ENCODE assay signal across 7 mouse cellular contexts in the genomic region with DNA sequence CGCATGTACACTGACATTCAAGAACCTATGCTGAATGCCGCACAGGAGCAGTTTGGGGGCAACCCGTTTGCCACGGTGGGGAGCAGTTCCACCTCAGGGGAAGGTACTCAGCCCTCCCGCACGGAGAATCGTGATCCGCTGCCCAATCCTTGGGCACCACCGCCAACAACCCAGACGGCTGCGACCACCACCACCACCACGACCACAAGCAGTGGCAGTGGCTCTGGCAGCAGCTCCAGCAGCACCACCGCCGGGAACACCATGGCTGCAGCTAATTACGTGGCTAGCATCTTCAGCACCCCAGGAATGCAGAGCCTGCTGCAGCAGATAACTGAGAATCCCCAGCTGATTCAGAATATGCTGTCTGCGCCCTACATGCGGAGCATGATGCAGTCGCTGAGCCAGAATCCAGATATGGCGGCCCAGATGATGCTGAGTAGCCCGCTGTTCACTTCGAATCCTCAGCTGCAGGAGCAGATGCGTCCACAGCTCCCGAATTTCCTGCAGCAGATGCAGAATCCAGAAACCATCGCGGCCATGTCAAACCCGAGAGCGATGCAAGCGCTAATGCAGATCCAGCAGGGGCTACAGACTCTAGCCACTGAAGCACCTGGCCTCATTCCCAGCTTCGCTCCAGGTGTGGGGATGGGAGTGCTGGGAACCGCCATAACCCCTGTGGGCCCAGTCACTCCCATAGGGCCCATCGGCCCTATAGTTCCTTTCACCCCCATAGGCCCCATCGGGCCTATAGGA. TPM values are rescaled to one million over a fixed set of nuclear protein-coding genes. Genes with fewer than 3 reads are reported as not detected.
DNase-seq lines count a peak whose midpoint lies in the region; ATAC-seq and TF ChIP-seq lines count a peak whose summit lies in the region.

No protein-coding gene starts in this region.

- peak overlapping the region; percentile 43 for H3K4me3 ChIP-seq in C2C12 (ENCODE audit: insufficient read depth, poor library complexity, severe bottlenecking)
- peak overlapping the region; percentile 82 for H3K4me3 ChIP-seq in ES-Bruce4 (ENCODE audit: low read depth, low read length)
- H3K4me3 ChIP-seq in embryonic facial prominence, embryonic 10.5 days = peak overlapping the region; percentile 70
- peak overlapping the region; percentile 76 for H3K4me3 ChIP-seq in heart, postnatal 0 days (ENCODE audit: low read depth, low read length)
- H3K4me3 ChIP-seq in midbrain, embryonic 16.5 days (ENCODE audit: low read depth, low read length) = peak overlapping the region; percentile 60

- no peak for TF ChIP-seq POLR2A in ES-Bruce4 (IDR thresholded peaks at IDR 0.05; ENCODE audit: insufficient read depth, low read length)

- no peaks in the 10 kb centered on the region for H3K9me3 ChIP-seq in ES-Bruce4 (replicated peaks; ENCODE audit: control insufficient read depth, insufficient read depth, low read length, poor library complexity, severe bottlenecking)
- peaks cover 9% of the 10 kb centered on the region; the same call in 1 of the 2 replicates for H3K9me3 ChIP-seq in embryonic facial prominence, embryonic 10.5 days
- H3K9me3 ChIP-seq in heart, postnatal 0 days (replicated peaks; ENCODE audit: control insufficient read depth, low read length) = no peaks in the 10 kb centered on the region
- H3K9me3 ChIP-seq in midbrain, embryonic 16.5 days (replicated peaks; ENCODE audit: control insufficient read depth, low read length, poor library complexity, severe bottlenecking) = no peaks in the 10 kb centered on the region

- peak overlapping the region; percentile 73 for H3K4me2 ChIP-seq in heart, postnatal 0 days (ENCODE audit: low read depth, low read length)
- H3K4me2 ChIP-seq in midbrain, embryonic 16.5 days (ENCODE audit: low read length) = peak overlapping the region; percentile 59

- H3K9ac ChIP-seq in ES-Bruce4 (ENCODE audit: low read depth, poor library complexity, severe bottlenecking) = peak overlapping the region; percentile 85
- H3K9ac ChIP-seq in heart, postnatal 0 days (replicated peaks; ENCODE audit: low read depth, low read length) = peak overlapping the region; percentile 73; the same call in 1 of the 2 replicates
- H3K9ac ChIP-seq in midbrain, embryonic 16.5 days (ENCODE audit: low read depth, low read length) = peak overlapping the region; percentile 87

- H3K79me2 ChIP-seq in C2C12 (ENCODE audit: control insufficient read depth, insufficient read depth) = peaks cover 38% of the 10 kb centered on the region

- peak; percentile 30 for DNase-seq in embryonic facial prominence, embryonic 10.5 days (ENCODE audit: low spot score)
- DNase-seq in heart, postnatal 0 days (ENCODE audit: low spot score) = no peak
- DNase-seq in left cerebral cortex, adult 8-10 months (ENCODE audit: low spot score in 2 of 2) = peak; percentile 9 to 10
- peak; percentile 0 for DNase-seq in thymus, postnatal 25 days

- H3ac ChIP-seq in C2C12 (ENCODE audit: control insufficient read depth, insufficient read length, low read depth) = peak overlapping the region; percentile 88

- H3K36me3 ChIP-seq in C2C12 (ENCODE audit: control insufficient read depth, insufficient read depth) (no peaks in the 10 kb centered on the region), ES-Bruce4 (ENCODE audit: control insufficient read depth, insufficient read depth, low read length, poor library complexity, severe bottlenecking) (no peaks in the 10 kb centered on the region)
- H3K36me3 ChIP-seq in embryonic facial prominence, embryonic 10.5 days (replicated peaks) = peaks cover 9% of the 10 kb centered on the region
- no peaks in the 10 kb centered on the region for H3K36me3 ChIP-seq in heart, postnatal 0 days (replicated peaks; ENCODE audit: control insufficient read depth, insufficient read depth, low read length)
- H3K36me3 ChIP-seq in midbrain, embryonic 16.5 days (ENCODE audit: control insufficient read depth, insufficient read depth, low read length) = no peaks in the 10 kb centered on the region

- H3K79me3 ChIP-seq in C2C12 (ENCODE audit: low read depth) = peaks cover 27% of the 10 kb centered on the region

- H3K4me1 ChIP-seq in ES-Bruce4 (ENCODE audit: control insufficient read depth, insufficient read depth, low read length) = no peaks in the 10 kb centered on the region
- H3K4me1 ChIP-seq in embryonic facial prominence, embryonic 10.5 days = no peaks in the 10 kb centered on the region
- peaks cover 7% of the 10 kb centered on the region; the same call in 1 of the 2 replicates for H3K4me1 ChIP-seq in heart, postnatal 0 days (ENCODE audit: control insufficient read depth, insufficient read depth)
- H3K4me1 ChIP-seq in midbrain, embryonic 16.5 days (ENCODE audit: control insufficient read depth, insufficient read depth, low read length) = peaks cover 4% of the 10 kb centered on the region

- H3K27me3 ChIP-seq in C2C12 (ENCODE audit: control insufficient read depth, insufficient read depth, insufficient read length) = no peaks in the 10 kb centered on the region
- H3K27me3 ChIP-seq in ES-Bruce4 (ENCODE audit: control insufficient read depth, insufficient read depth, low read length, poor library complexity, severe bottlenecking) = no peaks in the 10 kb centered on the region
- no peaks in the 10 kb centered on the region for H3K27me3 ChIP-seq in embryonic facial prominence, embryonic 10.5 days (replicated peaks; ENCODE audit: low read depth, poor library complexity, severe bottlenecking)
- H3K27me3 ChIP-seq in heart, postnatal 0 days (ENCODE audit: control insufficient read depth, insufficient read depth, low read length) = no peaks in the 10 kb centered on the region
- H3K27me3 ChIP-seq in midbrain, embryonic 16.5 days (ENCODE audit: control insufficient read depth, insufficient read depth, low read depth, low read length) = no peaks in the 10 kb centered on the region

- TF ChIP-seq EP300 in ES-Bruce4 (IDR thresholded peaks at IDR 0.05; ENCODE audit: insufficient read depth, low read depth, low read length) = no peak
- no peak for TF ChIP-seq EP300 in heart, postnatal 0 days (IDR thresholded peaks at IDR 0.05; ENCODE audit: low read depth)

- 28% methylated on average over 32 of the region's 32 CpGs for WGBS in embryonic facial prominence, embryonic 10.5 days
- WGBS in heart, postnatal 0 days = 30% methylated on average over 32 of the region's 32 CpGs
- WGBS in midbrain, embryonic 16.5 days = 24% methylated on average over 32 of the region's 32 CpGs

- no peak for TF ChIP-seq CTCF in C2C12 (IDR thresholded peaks at IDR 0.05; ENCODE audit: control insufficient read depth, insufficient read depth, insufficient read length)
- no peak for TF ChIP-seq CTCF in ES-Bruce4 (IDR thresholded peaks at IDR 0.05; ENCODE audit: low read depth, low read length)
- no peak for TF ChIP-seq CTCF in heart, postnatal 0 days (IDR thresholded peaks at IDR 0.05; ENCODE audit: low read depth)

- no peak overlapping the region for H3K27ac ChIP-seq in ES-Bruce4 (ENCODE audit: insufficient read depth, low read length)
- H3K27ac ChIP-seq in embryonic facial prominence, embryonic 10.5 days (replicated peaks) = peak overlapping the region; percentile 95
- no peak overlapping the region for H3K27ac ChIP-seq in heart, postnatal 0 days (ENCODE audit: low read depth)
- peak overlapping the region; percentile 96 for H3K27ac ChIP-seq in midbrain, embryonic 16.5 days (ENCODE audit: low read length)

- ATAC-seq in heart, postnatal 0 days (ENCODE audit: insufficient read depth, low read depth) = no peak
- ATAC-seq in midbrain, embryonic 16.5 days = no peak

TF ChIP-seq in C2C12, 6 proteins besides CTCF, POLR2A, EP300 and RAD21:
- no peak for TF ChIP-seq CEBPB (IDR thresholded peaks at IDR 0.05; ENCODE audit: low read depth)
- TF ChIP-seq FOSL1 (IDR thresholded peaks at IDR 0.05; ENCODE audit: insufficient read depth, low read length, poor library complexity, severe bottlenecking) = no peak
- TF ChIP-seq MAX (IDR thresholded peaks at IDR 0.05) = no peak
- TF ChIP-seq MYOG (IDR thresholded peaks at IDR 0.05; ENCODE audit: control insufficient read depth, extremely low read depth, insufficient read length) = no peak
- no peak for TF ChIP-seq USF1 (IDR thresholded peaks at IDR 0.05; ENCODE audit: low read depth)
- TF ChIP-seq MYOD1 (IDR thresholded peaks at IDR 0.05; ENCODE audit: control insufficient read depth, insufficient read length, low read depth) = no peak

RNA-seq across cellular contexts. Expression of gene Ubqln2, which starts 1.4 kb away (rescaled TPM):
- polyA plus RNA-seq in C2C12 (2012; fragmentation: generic; extraction: Trizol) (33.1 TPM), ES-Bruce4 (2011; ENCODE audit: insufficient read depth, insufficient read length, low read depth, missing spikeins) (44.3 and 48.4 TPM in 2 replicates)
- 34.5 and 37.3 TPM in 2 replicates for polyA plus RNA-seq in embryonic facial prominence, embryonic 10.5 days (2016; fragmentation: Nextera tagmentation; extraction: Ambion mirVana)
- 15.1 and 17.9 TPM in 2 replicates for total RNA-seq in heart, postnatal 0 days (2014; rRNA removed; ENCODE audit: low replicate concordance)
- 5.8 and 6.1 TPM in 2 replicates for polyA plus RNA-seq in heart, postnatal 0 days (2015; fragmentation: Nextera tagmentation; extraction: Ambion mirVana)
- 100 to 1,000 TPM; 206 to 222 (median 215) TPM for total RNA-seq in left cerebral cortex, adult 8-10 months (2022)
- polyA plus RNA-seq in midbrain, embryonic 16.5 days (2015; fragmentation: Nextera tagmentation; extraction: Ambion mirVana) = 50.4 and 51.9 TPM in 2 replicates

RNA-seq across cellular contexts. Expression of gene Cypt3, which starts 58.9 kb away (rescaled TPM):
- polyA plus RNA-seq in C2C12 (2012; fragmentation: generic; extraction: Trizol) = not detected
- not detected in 2 replicates for polyA plus RNA-seq in ES-Bruce4 (2011; ENCODE audit: insufficient read depth, insufficient read length, low read depth, missing spikeins)
- not detected in 2 replicates for polyA plus RNA-seq in embryonic facial prominence, embryonic 10.5 days (2016; fragmentation: Nextera tagmentation; extraction: Ambion mirVana)
- total RNA-seq in heart, postnatal 0 days (2014; rRNA removed; ENCODE audit: low replicate concordance) = not detected in 2 replicates
- polyA plus RNA-seq in heart, postnatal 0 days (2015; fragmentation: Nextera tagmentation; extraction: Ambion mirVana) = not detected in 2 replicates
- total RNA-seq in left cerebral cortex, adult 8-10 months (2022) = not detected
- polyA plus RNA-seq in midbrain, embryonic 16.5 days (2015; fragmentation: Nextera tagmentation; extraction: Ambion mirVana) = not detected in 2 replicates

Comparison
In these comparisons a context has a peak if more than half of its experiments do, and no peak if none do; other contexts are left out.
1. H3K27ac ChIP-seq: peak in embryonic facial prominence, embryonic 10.5 days (single experiment) and midbrain, embryonic 16.5 days (single experiment); none in ES-Bruce4 (single experiment) and heart, postnatal 0 days (single experiment).
2. Peak in every context shown above with its lines, with median percentiles within 50 percentile points of each other: H3K4me3 ChIP-seq and H3K9ac ChIP-seq.